Mouse (Mus musculus) lung, postnatal 0 days (tissue): ENCODE data around the gene Rhbdd3. TPM values are rescaled to one million over a fixed set of nuclear protein-coding genes. Genes with fewer than 3 reads are reported as not detected.

Experiments
- ATAC-seq: fragments of 200-750 bp; cut with Nextera tagmentation; 2 replicates; pipeline ENCODE4 v1.8.0; 2017; ENCODE audit warnings: moderate library complexity
- DNase-seq: peaks from one replicate; pipeline ENCODE4 v3.0.0-alpha.2; 2016; ENCODE audit warnings: low spot score
- H3K27ac ChIP-seq: fragments of 300-500 bp; sonication (generic); 2 replicates; pipeline ENCODE4 v1.5.1; 2014; ENCODE audit warnings: antibody characterized with exemption, mild to moderate bottlenecking, low read length, mixed read lengths
- H3K27me3 ChIP-seq: fragments of 300-500 bp; sonication (generic); replicated peaks from 2 replicates; pipeline ENCODE4 v1.6.1; 2014; ENCODE audit warnings: low read length, mixed read lengths; ENCODE audit not compliant: insufficient read depth
- H3K36me3 ChIP-seq: fragments of 300-500 bp; sonication (generic); 2 replicates; pipeline ENCODE4 v1.6.1; 2014; ENCODE audit warnings: low read length, mixed read lengths; ENCODE audit not compliant: insufficient read depth
- H3K4me1 ChIP-seq: fragments of 300-500 bp; sonication (generic); 2 replicates; pipeline ENCODE4 v1.6.1; 2014; ENCODE audit warnings: antibody characterized with exemption, low read depth, low read length, mixed read lengths; ENCODE audit not compliant: insufficient read depth
- H3K4me2 ChIP-seq: fragments of 300-500 bp; sonication (generic); replicated peaks from 2 replicates; pipeline ENCODE4 v1.6.1; 2014; ENCODE audit warnings: low read depth, mild to moderate bottlenecking, low read length, moderate library complexity, mixed read lengths
- H3K4me3 ChIP-seq: fragments of 300-500 bp; sonication (generic); 2 replicates; pipeline ENCODE4 v1.5.1; 2014; ENCODE audit warnings: low read depth, low read length
- H3K9ac ChIP-seq: fragments of 300-500 bp; sonication (generic); replicated peaks from 2 replicates; pipeline ENCODE4 v1.6.1; 2014; ENCODE audit warnings: low read depth, mild to moderate bottlenecking
- H3K9me3 ChIP-seq: fragments of 300-500 bp; sonication (generic); 2 replicates; pipeline ENCODE4 v1.6.1; 2016; ENCODE audit warnings: low read length, mixed read lengths
- CTCF ChIP-seq: IDR thresholded peaks from 2 replicates; pipeline ENCODE4 v1.5.1; 2016; ENCODE audit warnings: antibody characterized with exemption, mild to moderate bottlenecking
- EP300 ChIP-seq: IDR thresholded peaks from 2 replicates; pipeline ENCODE4 v1.6.1; 2016; ENCODE audit warnings: antibody characterized with exemption, mild to moderate bottlenecking, control low read depth
- WGBS: fragments of 180-500 bp; shearing (Covaris S2); extraction: QIAGEN DNeasy Blood & Tissue Kit; methylation state at CpG from one replicate; pipeline ENCODE4 v1.1.7; 2014; 5-methylcytosine and 5-hydroxymethylcytosine counted together
- polyA plus RNA-seq: library from polyadenylated mRNA; unstranded; fragments of >200 nt; fragmentation: Nextera tagmentation; extraction: Ambion mirVana; gene quantifications from 2 replicates; pipeline ENCODE4 v1.2.1, GENCODE M21; 2015

The Rhbdd3 gene
- polyA plus RNA-seq, 1 experiment from 2014 or later: 19.4 TPM

DNA sequence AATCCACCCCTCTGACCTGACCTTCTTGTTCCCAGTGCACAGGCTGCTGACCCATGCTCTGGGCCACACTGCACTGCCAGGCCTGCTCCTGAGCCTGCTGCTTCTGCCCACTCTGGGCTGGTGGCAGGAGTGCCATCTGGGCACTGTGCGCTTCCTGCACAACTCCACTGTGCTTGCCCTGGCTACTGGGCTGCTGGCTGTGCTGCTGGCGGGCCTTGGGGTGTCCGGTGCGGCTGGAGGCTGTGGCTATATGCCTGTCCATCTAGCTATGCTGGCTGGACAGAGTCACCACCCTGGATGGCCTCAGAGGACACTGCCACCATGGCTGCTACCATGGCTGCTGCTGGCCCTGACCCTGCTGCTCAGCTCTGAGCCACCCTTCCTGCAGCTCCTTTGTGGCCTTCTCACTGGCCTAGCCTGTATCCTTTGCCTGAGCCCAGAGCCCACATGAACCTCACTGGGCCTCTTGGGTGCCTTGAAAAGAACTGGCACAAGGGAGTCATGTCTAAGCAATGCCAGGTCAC, 5.3 kb downstream of the Rhbdd3 start:
- 97% methylated on average over 4 of the region's 4 CpGs for WGBS
- Histone ChIP-seq H3K36me3 (no peaks in the 10 kb centered on the region), H3K9ac (no peak overlapping the region), H3K4me2 (no peak overlapping the region), H3K4me1 (no peaks in the 10 kb centered on the region), H3K4me3 (no peak overlapping the region), H3K9me3 (no peaks in the 10 kb centered on the region), H3K27me3 (no peaks in the 10 kb centered on the region), H3K27ac (no peak overlapping the region)
- TF ChIP-seq EP300 (no peak), CTCF (no peak)
- no peak for ATAC-seq
- DNase-seq: no peak

DNA sequence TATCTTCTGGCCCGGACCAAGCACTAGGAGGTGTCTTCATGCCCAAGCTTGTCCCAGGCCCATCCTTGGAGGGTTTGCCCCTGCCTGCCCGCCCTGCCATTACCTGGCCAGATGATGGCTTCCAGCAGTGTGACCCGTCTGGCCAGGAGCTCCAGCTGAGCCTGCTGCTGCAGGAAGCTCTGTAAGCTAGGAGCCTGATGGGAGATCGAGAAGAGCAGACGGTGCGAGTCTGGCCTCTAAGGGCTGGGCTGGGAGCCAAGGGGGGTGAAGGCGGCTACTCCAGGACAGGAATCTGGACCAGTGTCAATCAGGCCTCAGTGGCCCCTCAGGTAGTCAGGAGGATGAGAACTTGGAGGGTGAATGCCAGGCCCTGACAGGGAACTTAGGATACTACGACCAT, 10.7 kb downstream of the Rhbdd3 start:
- no peak overlapping the region for H3K4me3 ChIP-seq
- ATAC-seq (no peak), DNase-seq (no peak)
- H3K27ac ChIP-seq: no peak overlapping the region
- H3K4me1 ChIP-seq: no peaks in the 10 kb centered on the region
- no peak overlapping the region for H3K4me2 ChIP-seq
- 66% methylated on average over 8 of the region's 8 CpGs for WGBS
- no peaks in the 10 kb centered on the region for H3K36me3 ChIP-seq
- no peak overlapping the region for H3K9ac ChIP-seq
- H3K9me3 ChIP-seq: no peaks in the 10 kb centered on the region
- no peaks in the 10 kb centered on the region for H3K27me3 ChIP-seq
- TF ChIP-seq EP300 (no peak), CTCF (no peak)

- H3K9ac ChIP-seq: no peak overlapping the region
- ATAC-seq (no peak), DNase-seq (no peak)
- H3K27me3 ChIP-seq: no peaks in the 10 kb centered on the region
- no peak overlapping the region for H3K27ac ChIP-seq
- no peaks in the 10 kb centered on the region for H3K4me1 ChIP-seq
- H3K4me3 ChIP-seq: no peak overlapping the region
- TF ChIP-seq EP300 (no peak), CTCF (no peak)
- no peaks in the 10 kb centered on the region for H3K36me3 ChIP-seq
- H3K4me2 ChIP-seq: no peak overlapping the region
- H3K9me3 ChIP-seq: no peaks in the 10 kb centered on the region
- WGBS: 85% methylated on average over 7 of the region's 7 CpGs
Observed at GRCm38 (mm10) chr11:5113645-5114044, 14.9 kb downstream of the Rhbdd3 start.

- Histone ChIP-seq H3K9ac (no peak overlapping the region), H3K27ac (no peak overlapping the region), H3K4me2 (no peak overlapping the region), H3K9me3 (no peaks in the 10 kb centered on the region), H3K4me3 (no peak overlapping the region), H3K36me3 (no peaks in the 10 kb centered on the region), H3K27me3 (no peaks in the 10 kb centered on the region), H3K4me1 (no peaks in the 10 kb centered on the region)
- peak; percentile 81 for ATAC-seq
- peak; percentile 91 for DNase-seq
- TF ChIP-seq EP300: no peak
- TF ChIP-seq CTCF: peak; percentile 100
- WGBS: 28% methylated on average over 13 of the region's 13 CpGs
Observed at GRCm38 (mm10) chr11:5114931-5115581, 16.3 kb downstream of the Rhbdd3 start.

GRCm38 (mm10) chr11:5125713-5126112, 27.0 kb downstream of the Rhbdd3 start:
- Histone ChIP-seq H3K9me3 (no peaks in the 10 kb centered on the region), H3K27ac (no peak overlapping the region), H3K27me3 (no peaks in the 10 kb centered on the region), H3K4me2 (no peak overlapping the region), H3K9ac (no peak overlapping the region), H3K36me3 (no peaks in the 10 kb centered on the region), H3K4me1 (no peaks in the 10 kb centered on the region), H3K4me3 (no peak overlapping the region)
- WGBS: 79% methylated on average over 4 of the region's 4 CpGs
- DNase-seq (no peak), ATAC-seq (no peak)
- no peak for TF ChIP-seq CTCF

DNA sequence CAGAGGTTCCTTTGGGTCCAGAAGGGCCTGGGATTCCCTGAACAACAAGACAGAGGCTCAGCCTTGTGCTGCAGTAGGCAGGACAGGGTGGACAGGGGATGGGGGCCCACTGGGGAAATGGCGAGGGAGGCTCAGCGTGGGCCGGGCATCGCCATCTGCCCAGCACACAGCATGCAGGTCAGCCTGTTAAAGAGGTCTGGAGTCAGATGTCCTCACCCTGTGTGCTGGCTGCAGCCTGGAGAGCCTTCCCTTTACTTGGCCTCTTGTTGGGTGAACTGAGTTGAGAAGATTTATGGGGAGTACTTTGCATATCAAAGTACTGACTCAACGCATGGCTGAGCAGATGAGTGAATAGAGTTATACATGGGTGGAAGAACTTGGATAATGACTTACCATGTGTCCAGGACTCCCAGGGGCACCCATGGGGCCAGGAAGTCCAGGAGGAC, 30.3 kb downstream of the Rhbdd3 start:
- no peak overlapping the region for H3K27ac ChIP-seq
- no peak overlapping the region for H3K9ac ChIP-seq
- no peak overlapping the region for H3K4me3 ChIP-seq
- no peaks in the 10 kb centered on the region for H3K9me3 ChIP-seq
- no peak for TF ChIP-seq CTCF
- no peak for TF ChIP-seq EP300
- no peaks in the 10 kb centered on the region for H3K36me3 ChIP-seq
- no peaks in the 10 kb centered on the region for H3K4me1 ChIP-seq
- no peak overlapping the region for H3K4me2 ChIP-seq
- H3K27me3 ChIP-seq: no peaks in the 10 kb centered on the region
- DNase-seq (no peak), ATAC-seq (no peak)
- 76% methylated on average over 5 of the region's 5 CpGs for WGBS
